Mouse (Mus musculus) embryonic facial prominence, embryonic 11.5 days (tissue): ENCODE results near the gene Sim2. TPM values are rescaled to one million over a fixed set of nuclear protein-coding genes. Genes with fewer than 3 reads are reported as not detected.

Source experiments
- ATAC-seq: fragments of 200-750 bp; cut with Nextera tagmentation; replicated peaks from 2 replicates; pipeline ENCODE4 v1.8.0; 2017; ENCODE audit warnings: low read depth; ENCODE audit not compliant: insufficient number of reproducible peaks, low FRiP score, low TSS enrichment
- DNase-seq: peaks from one replicate; pipeline ENCODE4 v3.0.0-alpha.2; 2015; ENCODE audit warnings: low spot score
- H3K27ac ChIP-seq: fragments of 300-500 bp; sonication (generic); replicated peaks from 2 replicates; pipeline ENCODE4 v1.5.1; 2014; ENCODE audit warnings: mild to moderate bottlenecking, low read depth, low read length, control low read depth
- H3K27me3 ChIP-seq: fragments of 300-500 bp; sonication (generic); 2 replicates; pipeline ENCODE4 v1.6.1; 2014; ENCODE audit warnings: mild to moderate bottlenecking, low read length, moderate library complexity, mixed read lengths; ENCODE audit not compliant: control insufficient read depth, insufficient read depth
- H3K36me3 ChIP-seq: fragments of 300-500 bp; sonication (generic); replicated peaks from 2 replicates; pipeline ENCODE4 v1.6.1; 2014; ENCODE audit warnings: low read depth, mild to moderate bottlenecking, low read length, moderate library complexity, mixed read lengths; ENCODE audit not compliant: control insufficient read depth, insufficient read depth
- H3K4me1 ChIP-seq: fragments of 300-500 bp; sonication (generic); 2 replicates; pipeline ENCODE4 v1.6.1; 2014; ENCODE audit warnings: low read length, mixed read lengths; ENCODE audit not compliant: control insufficient read depth, insufficient read depth
- H3K4me2 ChIP-seq: fragments of 300-500 bp; sonication (generic); 2 replicates; pipeline ENCODE4 v1.6.1; 2014; ENCODE audit warnings: low read depth, mild to moderate bottlenecking, control low read depth, low read length, moderate library complexity
- H3K4me3 ChIP-seq: fragments of 300-500 bp; sonication (generic); 2 replicates; pipeline ENCODE4 v1.5.1; 2014; ENCODE audit warnings: low read depth, low read length, control low read depth
- H3K9ac ChIP-seq: fragments of 300-500 bp; sonication (generic); replicated peaks from 2 replicates; pipeline ENCODE4 v1.6.1; 2014; ENCODE audit warnings: mild to moderate bottlenecking, control low read depth, low read length
- H3K9me3 ChIP-seq: fragments of 300-500 bp; sonication (generic); replicated peaks from 2 replicates; pipeline ENCODE4 v1.6.1; 2016; ENCODE audit warnings: mild to moderate bottlenecking, low read length, inconsistent platforms, mixed read lengths; ENCODE audit not compliant: control insufficient read depth
- WGBS: fragments of 180-500 bp; shearing (Covaris S2); extraction: QIAGEN DNeasy Blood & Tissue Kit; methylation state at CpG from one replicate; pipeline ENCODE4 v1.1.7; 2014; 5-methylcytosine and 5-hydroxymethylcytosine counted together
- polyA plus RNA-seq: library from polyadenylated mRNA; unstranded; fragments of >200 nt; fragmentation: Nextera tagmentation; extraction: Ambion mirVana; gene quantifications from 2 replicates; pipeline ENCODE4 v1.2.1, GENCODE M21; 2014

The Sim2 gene
- polyA plus RNA-seq, 1 experiment from 2014 or later, result 3.9 TPM

GRCm38 (mm10) chr16:94094251-94095108 is 9.7 kb downstream of the Sim2 start:
- Histone ChIP-seq H3K4me2 (no peak overlapping the region), H3K27ac (no peak overlapping the region), H3K27me3 (peaks cover 67% of the 10 kb centered on the region), H3K4me3 (no peak overlapping the region), H3K9ac (no peak overlapping the region), H3K4me1 (no peaks in the 10 kb centered on the region; the same call in 1 of the 2 replicates), H3K36me3 (no peaks in the 10 kb centered on the region), H3K9me3 (no peaks in the 10 kb centered on the region)
- ATAC-seq, result no peak
- DNase-seq, result peak; percentile 43
- WGBS, result 2% methylated on average over 48 of the region's 48 CpGs

DNA sequence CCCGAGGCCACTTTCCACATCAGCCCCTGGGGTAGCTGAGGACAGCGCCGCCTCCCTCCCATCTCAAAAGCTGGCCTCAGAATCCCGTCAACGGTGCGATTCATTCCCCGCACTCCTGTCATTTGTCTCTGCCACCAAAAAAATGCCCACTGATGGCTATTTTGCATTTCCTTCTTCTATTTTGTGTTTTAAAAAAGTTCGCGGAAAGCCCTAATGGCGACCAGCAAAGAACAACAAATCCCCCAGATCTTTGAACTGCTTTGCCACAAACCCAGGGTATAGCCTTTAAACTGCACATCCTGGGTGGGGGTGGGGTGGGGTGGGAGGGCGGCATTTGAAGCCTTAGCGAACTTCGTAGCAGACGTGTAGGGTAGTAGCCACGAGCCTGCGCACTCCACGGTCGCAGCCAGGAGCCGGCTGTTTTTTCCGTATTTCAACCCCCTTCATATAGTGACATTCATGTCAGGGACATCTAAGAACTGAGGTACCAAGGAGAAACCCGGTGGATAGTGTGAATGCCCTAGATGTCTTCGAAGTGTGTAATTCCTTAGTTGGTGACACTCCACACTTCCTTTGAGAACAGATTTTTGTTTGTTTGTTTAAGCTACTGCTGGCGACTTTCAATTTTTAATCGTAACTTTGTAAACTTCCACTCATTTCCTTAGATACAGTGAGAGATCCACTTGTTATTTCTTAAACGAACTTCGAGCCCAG is 10.5 kb downstream of the Sim2 start:
- peak; percentile 37 for DNase-seq
- ATAC-seq, result no peak
- no peak overlapping the region for H3K4me2 ChIP-seq
- no peak overlapping the region for H3K27ac ChIP-seq
- H3K36me3 ChIP-seq, result no peaks in the 10 kb centered on the region
- no peak overlapping the region for H3K4me3 ChIP-seq
- no peaks in the 10 kb centered on the region; the same call in 1 of the 2 replicates for H3K4me1 ChIP-seq
- peaks cover 59% of the 10 kb centered on the region for H3K27me3 ChIP-seq
- no peaks in the 10 kb centered on the region for H3K9me3 ChIP-seq
- WGBS, result 1% methylated on average over 26 of the region's 26 CpGs
- H3K9ac ChIP-seq, result no peak overlapping the region

GRCm38 (mm10) chr16:94096479-94096878 is 11.7 kb downstream of the Sim2 start:
- peaks cover 47% of the 10 kb centered on the region for H3K27me3 ChIP-seq
- H3K36me3 ChIP-seq, result no peaks in the 10 kb centered on the region
- H3K9ac ChIP-seq, result no peak overlapping the region
- no peaks in the 10 kb centered on the region; the same call in 1 of the 2 replicates for H3K4me1 ChIP-seq
- DNase-seq (peak; percentile 24), ATAC-seq (no peak)
- H3K9me3 ChIP-seq, result no peaks in the 10 kb centered on the region
- H3K27ac ChIP-seq, result no peak overlapping the region
- H3K4me2 ChIP-seq, result no peak overlapping the region
- no peak overlapping the region for H3K4me3 ChIP-seq
- WGBS, result 3% methylated on average over 14 of the region's 14 CpGs

- DNase-seq, result peak; percentile 72
- Histone ChIP-seq H3K4me3 (no peak overlapping the region), H3K27ac (no peak overlapping the region), H3K4me2 (no peak overlapping the region), H3K27me3 (peaks cover 35% of the 10 kb centered on the region), H3K9ac (no peak overlapping the region), H3K36me3 (no peaks in the 10 kb centered on the region), H3K4me1 (no peaks in the 10 kb centered on the region; the same call in 1 of the 2 replicates), H3K9me3 (no peaks in the 10 kb centered on the region)
- 3% methylated on average over 12 of the region's 12 CpGs for WGBS
- peak; percentile 90 for ATAC-seq
Observed at GRCm38 (mm10) chr16:94097724-94098455, 13.2 kb downstream of the Sim2 start.

DNA sequence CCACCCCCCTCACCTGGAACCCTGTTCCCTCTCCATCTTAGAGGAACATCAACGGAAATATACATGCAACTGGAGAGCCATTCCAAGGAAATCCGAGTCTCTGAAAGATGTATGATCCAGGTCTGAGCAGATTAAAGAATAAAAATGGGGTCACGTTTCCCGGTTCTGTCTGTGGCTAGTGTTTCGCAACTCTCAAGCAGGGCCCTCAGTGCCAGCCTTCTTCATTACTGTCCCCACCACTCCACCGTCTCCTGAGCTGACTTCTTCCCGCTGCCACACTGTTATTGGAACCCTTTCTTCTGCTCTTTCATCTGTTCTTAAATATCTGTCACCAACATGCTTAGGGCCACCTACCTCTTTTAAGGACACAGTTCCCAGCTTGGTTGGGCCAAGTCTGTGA is 28.4 kb downstream of the Sim2 start:
- Histone ChIP-seq H3K9ac (no peak overlapping the region), H3K27ac (no peak overlapping the region)
- 84% methylated on average over 7 of the region's 7 CpGs for WGBS

DNA sequence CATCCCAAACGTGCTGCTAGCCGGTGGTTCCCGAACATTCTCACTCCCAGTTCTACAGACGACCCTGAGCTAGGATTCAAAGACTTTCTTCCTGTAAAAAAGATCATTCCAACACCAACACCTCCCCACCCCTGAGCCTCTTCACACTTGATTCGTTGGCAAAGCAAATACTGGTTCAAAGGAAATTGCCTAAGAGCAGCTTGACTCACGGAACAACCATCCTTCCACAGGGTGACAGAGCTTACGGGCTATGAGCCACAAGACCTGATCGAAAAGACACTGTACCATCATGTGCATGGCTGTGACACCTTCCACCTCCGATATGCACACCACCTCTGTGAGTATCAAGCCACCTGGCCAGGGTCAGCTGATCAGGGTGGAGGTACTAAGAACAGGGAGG is 30.0 kb downstream of the Sim2 start:
- H3K4me2 ChIP-seq, result no peak overlapping the region
- no peak overlapping the region for H3K27ac ChIP-seq
- no peaks in the 10 kb centered on the region for H3K27me3 ChIP-seq
- WGBS, result 80% methylated on average over 9 of the region's 9 CpGs
- no peaks in the 10 kb centered on the region for H3K36me3 ChIP-seq
- no peak for DNase-seq
- no peaks in the 10 kb centered on the region for H3K9me3 ChIP-seq
- H3K4me1 ChIP-seq, result no peaks in the 10 kb centered on the region
- ATAC-seq, result no peak
- no peak overlapping the region for H3K4me3 ChIP-seq
- no peak overlapping the region for H3K9ac ChIP-seq

More for the DNA sequence above, 28.4 kb downstream of the Sim2 start:
- Histone ChIP-seq H3K27me3 (no peaks in the 10 kb centered on the region), H3K4me1 (no peaks in the 10 kb centered on the region), H3K4me3 (no peak overlapping the region), H3K9me3 (no peaks in the 10 kb centered on the region), H3K36me3 (no peaks in the 10 kb centered on the region), H3K4me2 (no peak overlapping the region)
- ATAC-seq (no peak), DNase-seq (no peak)

GRCm38 (mm10) chr16:94117333-94117732 is 32.6 kb downstream of the Sim2 start:
- H3K4me1 ChIP-seq, result no peaks in the 10 kb centered on the region
- H3K27ac ChIP-seq, result no peak overlapping the region
- no peak for ATAC-seq
- H3K27me3 ChIP-seq, result peaks cover under 1% of the 10 kb centered on the region
- no peaks in the 10 kb centered on the region for H3K36me3 ChIP-seq
- DNase-seq, result no peak
- H3K9ac ChIP-seq, result no peak overlapping the region
- WGBS, result 66% methylated on average over 6 of the region's 6 CpGs
- H3K4me2 ChIP-seq, result no peak overlapping the region
- H3K4me3 ChIP-seq, result no peak overlapping the region
- no peaks in the 10 kb centered on the region for H3K9me3 ChIP-seq
